Comparison of ENCODE assay signal across 8 mouse cellular contexts in genomic region chr4:24897351-24897750, GRCm38 (mm10). TPM values are rescaled to one million over a fixed set of nuclear protein-coding genes. Genes with fewer than 3 reads are reported as not detected.
A peak's percentile ranks its signal among the peaks of the same experiment; 100 is the strongest.
DNase-seq lines count a peak whose midpoint lies in the region; ATAC-seq and TF ChIP-seq lines count a peak whose summit lies in the region.

No protein-coding gene starts in this region.

- intact Hi-C loops in left cerebral cortex, adult 2 months (cut with DNase I), result loop anchor here (1.0 to 5.0 kb wide), 3 partner anchors 100 to 400 kb away; partner anchors contain the start of gene Mms22l

- H3K27ac ChIP-seq in left cerebral cortex, adult 2 months, result peak overlapping the region; percentile 58
- peak overlapping the region; percentile 55 for H3K27ac ChIP-seq in hindbrain, embryonic 16.5 days (ENCODE audit: low read depth, low read length)
- 0 out of 2 replicates have a peak overlapping the region, but pooled peaks have one; percentile 21 for H3K27ac ChIP-seq in midbrain, embryonic 14.5 days (replicated peaks; ENCODE audit: low read depth, low read length)

- H3K4me3 ChIP-seq in left cerebral cortex, adult 2 months, result peak overlapping the region; percentile 99
- peak overlapping the region; percentile 82 for H3K4me3 ChIP-seq in hindbrain, embryonic 16.5 days (ENCODE audit: low read length)
- peak overlapping the region; percentile 82 for H3K4me3 ChIP-seq in midbrain, embryonic 14.5 days (replicated peaks; ENCODE audit: low read depth, low read length)

- no peak for DNase-seq in left cerebral cortex, adult 2 months (ENCODE audit: extremely low spot score in 1 of 2, low spot score in 2 of 2)
- DNase-seq in left cerebral cortex, adult 8-10 months (ENCODE audit: low spot score in 2 of 2), result no peak
- peak; percentile 25 for DNase-seq in c-Kit-positive CD71-positive TER-119-negative erythroid progenitor cells, embryonic 14.5 days (ENCODE audit: low read depth)
- no peak for DNase-seq in midbrain, embryonic 14.5 days
- DNase-seq in spleen, adult 18-20 months, result no peak
- DNase-seq in right cerebral cortex, postnatal 4 days, result no peak
- no peak for DNase-seq in adrenal gland, adult (ENCODE audit: inconsistent age in 2 of 2, low spot score in 1 of 2)

- 16% methylated on average over 7 of the region's 7 CpGs for WGBS in hindbrain, embryonic 16.5 days
- WGBS in midbrain, embryonic 14.5 days, result 21% methylated on average over 7 of the region's 7 CpGs

- peak overlapping the region; percentile 62 for H3K9ac ChIP-seq in hindbrain, embryonic 16.5 days (ENCODE audit: low read depth, low read length)
- H3K9ac ChIP-seq in midbrain, embryonic 14.5 days (replicated peaks; ENCODE audit: low read length), result peak overlapping the region; percentile 44; the same call in 1 of the 2 replicates

- peaks cover 7% of the 10 kb centered on the region for H3K4me1 ChIP-seq in hindbrain, embryonic 16.5 days (ENCODE audit: control insufficient read depth, insufficient read depth, low read depth, low read length)
- H3K4me1 ChIP-seq in midbrain, embryonic 14.5 days (ENCODE audit: control insufficient read depth, insufficient read depth, low read length), result peaks cover 7% of the 10 kb centered on the region

- peak; percentile 50 for ATAC-seq in hindbrain, embryonic 16.5 days
- ATAC-seq in midbrain, embryonic 14.5 days (ENCODE audit: low FRiP score, low TSS enrichment), result peak; percentile 44; the same call in 1 of the 2 replicates

- H3K36me3 ChIP-seq in hindbrain, embryonic 16.5 days (ENCODE audit: control insufficient read depth, insufficient read depth, low read length), result peaks cover 13% of the 10 kb centered on the region
- peaks cover 12% of the 10 kb centered on the region; the same call in 1 of the 2 replicates for H3K36me3 ChIP-seq in midbrain, embryonic 14.5 days (ENCODE audit: control insufficient read depth, insufficient read depth, low read length)

- TF ChIP-seq CTCF in left cerebral cortex, adult 2 months (IDR thresholded peaks at IDR 0.05), result no peak

- H3K4me2 ChIP-seq in hindbrain, embryonic 16.5 days (ENCODE audit: low read length), result peak overlapping the region; percentile 85
- H3K4me2 ChIP-seq in midbrain, embryonic 14.5 days (ENCODE audit: low read length), result peak overlapping the region; percentile 83

- H3K9me3 ChIP-seq in hindbrain, embryonic 16.5 days (ENCODE audit: control insufficient read depth, low read length), result no peaks in the 10 kb centered on the region; the same call in 1 of the 2 replicates
- H3K9me3 ChIP-seq in midbrain, embryonic 14.5 days (ENCODE audit: control insufficient read depth, low read length), result no peaks in the 10 kb centered on the region

- H3K27me3 ChIP-seq in hindbrain, embryonic 16.5 days (replicated peaks; ENCODE audit: control insufficient read depth, insufficient read depth, low read length), result no peaks in the 10 kb centered on the region
- H3K27me3 ChIP-seq in midbrain, embryonic 14.5 days (ENCODE audit: control insufficient read depth, insufficient read depth, low read length), result no peaks in the 10 kb centered on the region

RNA-seq across cellular contexts. Expression of gene Ndufaf4, which starts 0.5 kb away (rescaled TPM):
- total RNA-seq in left cerebral cortex, adult 2 months (2021), result 10 to 100 TPM; 35.3 to 37.2 TPM
- 10 to 100 TPM; 27.7 to 34.0 (median 33.1) TPM for total RNA-seq in left cerebral cortex, adult 8-10 months (2022)
- 60.0 and 65.2 TPM in 2 replicates for polyA plus RNA-seq in hindbrain, embryonic 16.5 days (2015; fragmentation: Nextera tagmentation; extraction: Ambion mirVana)
- polyA plus RNA-seq in midbrain, embryonic 14.5 days (2014; fragmentation: Nextera tagmentation; extraction: Ambion mirVana), result 68.6 and 68.8 TPM in 2 replicates

RNA-seq across cellular contexts. Expression of gene Klhl32, which starts 46.4 kb away (rescaled TPM):
- total RNA-seq in left cerebral cortex, adult 2 months (2021), result 10 to 100 TPM; 16.0 to 16.1 TPM
- 10 to 100 TPM; 15.1 to 18.5 (median 17.2) TPM for total RNA-seq in left cerebral cortex, adult 8-10 months (2022)
- polyA plus RNA-seq in hindbrain, embryonic 16.5 days (2015; fragmentation: Nextera tagmentation; extraction: Ambion mirVana), result 37.1 and 38.5 TPM in 2 replicates
- polyA plus RNA-seq in midbrain, embryonic 14.5 days (2014; fragmentation: Nextera tagmentation; extraction: Ambion mirVana), result 22.3 and 22.6 TPM in 2 replicates
